Mouse (Mus musculus): ENCODE measurements around the gene Gm11114.

Gene Gm11114

GRCm38 (mm10) chr9:85312473-85312872 lies at the start of gene Gm11114:
Gene Gm11114, plus strand, starts transcription at chr9:85312773.
- no peak for DNase-seq (ENCODE audit: low read depth, low spot score)

- DNase-seq (ENCODE audit: low read depth, low spot score), result no peak
Measured at GRCm38 (mm10) chr9:85266847-85267246, 45.7 kb upstream of the Gm11114 start.

GRCm38 (mm10) chr9:85274114-85274513 lies 38.5 kb upstream of the Gm11114 start:
- no peak for DNase-seq (ENCODE audit: low read depth, low spot score)

GRCm38 (mm10) chr9:85302849-85303248 lies 9.7 kb upstream of the Gm11114 start:
- DNase-seq (ENCODE audit: low read depth, low spot score), result no peak

- DNase-seq (ENCODE audit: low read depth, low spot score), result no peak
Measured at GRCm38 (mm10) chr9:85303378-85303777, 9.2 kb upstream of the Gm11114 start.

- no peak for DNase-seq (ENCODE audit: low read depth, low spot score)
Measured at GRCm38 (mm10) chr9:85316122-85316521, 3.5 kb downstream of the Gm11114 start.

GRCm38 (mm10) chr9:85320167-85320951 lies 7.8 kb downstream of the Gm11114 start:
- DNase-seq (ENCODE audit: low read depth, low spot score), result no peak

GRCm38 (mm10) chr9:85324158-85324875 lies 11.7 kb downstream of the Gm11114 start:
- DNase-seq (ENCODE audit: low read depth, low spot score), result no peak

- no peak for DNase-seq (ENCODE audit: low read depth, low spot score)
Measured at GRCm38 (mm10) chr9:85325201-85325868, 12.8 kb downstream of the Gm11114 start.

GRCm38 (mm10) chr9:85326292-85327241 lies 14.0 kb downstream of the Gm11114 start:
- DNase-seq (ENCODE audit: low read depth, low spot score), result no peak

GRCm38 (mm10) chr9:85327242-85328211 lies 15.0 kb downstream of the Gm11114 start, which contains the start of gene Tent5a:
Gene Tent5a, minus strand, starts transcription at chr9:85327348.
- DNase-seq (ENCODE audit: low read depth, low spot score), result peak; percentile 69

- DNase-seq (ENCODE audit: low read depth, low spot score), result peak; percentile 87
Measured at GRCm38 (mm10) chr9:85328259-85328658, 15.7 kb downstream of the Gm11114 start.

GRCm38 (mm10) chr9:85331521-85331920 lies 18.9 kb downstream of the Gm11114 start:
- no peak for DNase-seq (ENCODE audit: low read depth, low spot score)

- DNase-seq (ENCODE audit: low read depth, low spot score), result no peak
Measured at GRCm38 (mm10) chr9:85336046-85336445, 23.5 kb downstream of the Gm11114 start.

- DNase-seq (ENCODE audit: low read depth, low spot score), result no peak
Measured at GRCm38 (mm10) chr9:85340303-85340702, 27.7 kb downstream of the Gm11114 start.

GRCm38 (mm10) chr9:85342892-85343785 lies 30.6 kb downstream of the Gm11114 start:
- no peak for DNase-seq (ENCODE audit: low read depth, low spot score)

GRCm38 (mm10) chr9:85347823-85348523 lies 35.4 kb downstream of the Gm11114 start:
- DNase-seq (ENCODE audit: low read depth, low spot score), result no peak

- no peak for DNase-seq (ENCODE audit: low read depth, low spot score)
Measured at GRCm38 (mm10) chr9:85355559-85355958, 43.0 kb downstream of the Gm11114 start.

All from embryo, embryonic 11.5 days (tissue).